Comparison of ENCODE assay signal across 9 mouse cellular contexts in genomic region chr5:53469098-53469776, GRCm38 (mm10). TPM values are rescaled to one million over a fixed set of nuclear protein-coding genes. Genes with fewer than 3 reads are reported as not detected.
DNase-seq lines count a peak whose midpoint lies in the region; ATAC-seq lines count a peak whose summit lies in the region.
"Had no signal": no experiment of that assay in that cellular context is flagged by ENCODE, and none has a peak within 500 bp of the region (broad histone marks: within the 10 kb centered on the region; RNA-seq: fewer than 3 reads in every experiment).

No protein-coding gene starts in this region.

- no peak overlapping the region for H3K4me3 ChIP-seq in limb, embryonic 13.5 days
- no peak overlapping the region for H3K4me3 ChIP-seq in limb, embryonic 10.5 days
- H3K4me3 ChIP-seq in heart, embryonic 12.5 days, result 0 out of 2 replicates have a peak overlapping the region, but pooled peaks have one; percentile 7
- no peak overlapping the region for H3K4me3 ChIP-seq in kidney, embryonic 15.5 days (replicated peaks)
- no peak overlapping the region for H3K4me3 ChIP-seq in stomach, embryonic 14.5 days (ENCODE audit: low read depth, low read length)

- H3K4me1 ChIP-seq in limb, embryonic 13.5 days, result peaks cover 32% of the 10 kb centered on the region
- peaks cover 35% of the 10 kb centered on the region for H3K4me1 ChIP-seq in limb, embryonic 10.5 days
- peaks cover 33% of the 10 kb centered on the region for H3K4me1 ChIP-seq in heart, embryonic 12.5 days (replicated peaks)
- H3K4me1 ChIP-seq in kidney, embryonic 15.5 days, result peaks cover 38% of the 10 kb centered on the region
- H3K4me1 ChIP-seq in stomach, embryonic 14.5 days (ENCODE audit: control insufficient read depth, insufficient read depth, low read length), result peaks cover 15% of the 10 kb centered on the region

- H3K9ac ChIP-seq in limb, embryonic 13.5 days, result no peak overlapping the region
- no peak overlapping the region for H3K9ac ChIP-seq in heart, embryonic 12.5 days
- no peak overlapping the region for H3K9ac ChIP-seq in kidney, embryonic 15.5 days
- H3K9ac ChIP-seq in stomach, embryonic 14.5 days (replicated peaks; ENCODE audit: low read depth, low read length), result no peak overlapping the region

- H3K9me3 ChIP-seq in limb, embryonic 13.5 days, result no peaks in the 10 kb centered on the region
- no peaks in the 10 kb centered on the region for H3K9me3 ChIP-seq in limb, embryonic 10.5 days (replicated peaks)
- peaks cover 3% of the 10 kb centered on the region; the same call in 1 of the 2 replicates for H3K9me3 ChIP-seq in heart, embryonic 12.5 days (replicated peaks)
- H3K9me3 ChIP-seq in kidney, embryonic 15.5 days (replicated peaks), result no peaks in the 10 kb centered on the region
- H3K9me3 ChIP-seq in stomach, embryonic 14.5 days (ENCODE audit: control insufficient read depth, low read depth, low read length), result no peaks in the 10 kb centered on the region

- no peaks in the 10 kb centered on the region; the same call in 1 of the 2 replicates for H3K27me3 ChIP-seq in limb, embryonic 13.5 days
- H3K27me3 ChIP-seq in limb, embryonic 10.5 days (ENCODE audit: low read depth, poor library complexity, severe bottlenecking), result 0 out of 2 replicates have a peak, but pooled peaks cover 25% of the 10 kb centered on the region
- H3K27me3 ChIP-seq in heart, embryonic 12.5 days (replicated peaks), result 0 out of 2 replicates have a peak, but pooled peaks cover 8% of the 10 kb centered on the region
- H3K27me3 ChIP-seq in kidney, embryonic 15.5 days, result no peaks in the 10 kb centered on the region
- H3K27me3 ChIP-seq in stomach, embryonic 14.5 days (ENCODE audit: control insufficient read depth, insufficient read depth, low read length), result no peaks in the 10 kb centered on the region

- no peak for DNase-seq in limb, embryonic 10.5 days (ENCODE audit: low spot score)
- DNase-seq in cerebellum, adult 18-20 months, result no peak
- DNase-seq in B cell, adult 2 months, result no peak
- DNase-seq: adrenal gland, postnatal 10 days had no signal

- ATAC-seq in limb, embryonic 13.5 days (ENCODE audit: low FRiP score, low read depth), result no peak
- no peak for ATAC-seq in heart, embryonic 12.5 days (ENCODE audit: insufficient number of reproducible peaks, low FRiP score)
- peak; percentile 46; the same call in 1 of the 2 replicates for ATAC-seq in kidney, embryonic 15.5 days (replicated peaks; ENCODE audit: low FRiP score)
- ATAC-seq in stomach, embryonic 14.5 days (ENCODE audit: insufficient number of reproducible peaks, insufficient read depth, low FRiP score, low read depth), result no peak
- no peak for ATAC-seq in erythroid progenitor cell, adult 5-6 weeks (replicated peaks; ENCODE audit: low FRiP score, poor library complexity, severe bottlenecking)

- 63% methylated on average over 6 of the region's 6 CpGs for WGBS in limb, embryonic 13.5 days
- 81% methylated on average over 6 of the region's 6 CpGs for WGBS in limb, embryonic 10.5 days
- WGBS in heart, embryonic 12.5 days, result 43% methylated on average over 6 of the region's 6 CpGs
- 71% methylated on average over 6 of the region's 6 CpGs for WGBS in kidney, embryonic 15.5 days
- 49% methylated on average over 6 of the region's 6 CpGs for WGBS in stomach, embryonic 14.5 days

- H3K27ac ChIP-seq in limb, embryonic 13.5 days, result peak overlapping the region; percentile 65; the same call in 1 of the 2 replicates
- H3K27ac ChIP-seq in limb, embryonic 10.5 days, result no peak overlapping the region
- no peak overlapping the region for H3K27ac ChIP-seq in heart, embryonic 12.5 days (ENCODE audit: poor library complexity, severe bottlenecking)
- H3K27ac ChIP-seq in kidney, embryonic 15.5 days, result peak overlapping the region; percentile 59
- no peak overlapping the region for H3K27ac ChIP-seq in stomach, embryonic 14.5 days (ENCODE audit: low read length)

- H3K36me3 ChIP-seq in limb, embryonic 13.5 days, result no peaks in the 10 kb centered on the region
- no peaks in the 10 kb centered on the region for H3K36me3 ChIP-seq in limb, embryonic 10.5 days
- H3K36me3 ChIP-seq in heart, embryonic 12.5 days, result no peaks in the 10 kb centered on the region
- no peaks in the 10 kb centered on the region for H3K36me3 ChIP-seq in kidney, embryonic 15.5 days
- H3K36me3 ChIP-seq in stomach, embryonic 14.5 days (ENCODE audit: control insufficient read depth, insufficient read depth, low read length), result no peaks in the 10 kb centered on the region

- no peak overlapping the region for H3K4me2 ChIP-seq in limb, embryonic 13.5 days (replicated peaks)
- peak overlapping the region; percentile 52 for H3K4me2 ChIP-seq in heart, embryonic 12.5 days
- peak overlapping the region; percentile 29; the same call in 1 of the 2 replicates for H3K4me2 ChIP-seq in kidney, embryonic 15.5 days
- H3K4me2 ChIP-seq in stomach, embryonic 14.5 days (replicated peaks; ENCODE audit: low read depth, low read length), result peak overlapping the region; percentile 7; the same call in 1 of the 2 replicates

RNA-seq across cellular contexts. Expression of gene Rbpj, which starts 3.3 kb away (rescaled TPM):
- 42.6 and 46.1 TPM in 2 replicates for polyA plus RNA-seq in limb, embryonic 13.5 days (2015; fragmentation: Nextera tagmentation; extraction: Ambion mirVana)
- 36.1 and 45.1 TPM in 2 replicates for polyA plus RNA-seq in limb, embryonic 10.5 days (2016; fragmentation: Nextera tagmentation; extraction: Ambion mirVana)
- polyA plus RNA-seq in heart, embryonic 12.5 days (2016; fragmentation: Nextera tagmentation; extraction: Ambion mirVana), result 26.2 and 27.0 TPM in 2 replicates
- polyA plus RNA-seq in kidney, embryonic 15.5 days (2015; fragmentation: Nextera tagmentation; extraction: Ambion mirVana), result 33.1 and 36.7 TPM in 2 replicates
- polyA plus RNA-seq in stomach, embryonic 14.5 days (2014; fragmentation: Nextera tagmentation; extraction: Ambion mirVana), result 42.4 and 45.4 TPM in 2 replicates
- 23.1 and 28.5 TPM in 2 replicates for total RNA-seq in erythroid progenitor cell, adult 5-6 weeks (2015; ENCODE audit: low replicate concordance)
- total RNA-seq in erythroid progenitor cell, adult 5-6 weeks (2017; ENCODE audit: low replicate concordance), result 9.0 and 25.9 TPM in 2 replicates

Comparison
In these comparisons a context has a peak if more than half of its experiments do, and no peak if none do; other contexts are left out.
1. H3K27ac ChIP-seq: peak in limb, embryonic 13.5 days (single experiment) and kidney, embryonic 15.5 days (single experiment); none in limb, embryonic 10.5 days (single experiment), heart, embryonic 12.5 days (single experiment) and stomach, embryonic 14.5 days (single experiment).